Mouse (Mus musculus) ES-E14 (cell line): ENCODE measurements at regions not wholly inside any gene's neighbourhood (a gene's known extent, or its start where the extent isn't known, plus 50 kb on each side); places are given as distances from the start of the nearest gene placed in this dataset.

ENCODE experiments used
- DNase-seq: peaks from one replicate; pipeline ENCODE4 v3.0.0-alpha.2; 2013; ENCODE audit warnings: low read depth, low spot score
- H3K27ac ChIP-seq: 2 replicates; pipeline ENCODE4 v1.5.1; 2012; ENCODE audit warnings: low read depth, mild to moderate bottlenecking, low read length, moderate library complexity, mixed read lengths; ENCODE audit not compliant: poor library complexity, insufficient read depth, severe bottlenecking
- H3K36me3 ChIP-seq: 2 replicates; pipeline ENCODE4 v1.6.1; 2012; ENCODE audit warnings: mild to moderate bottlenecking, low read length, moderate library complexity, mixed read lengths; ENCODE audit not compliant: control insufficient read depth, poor library complexity, insufficient read depth, severe bottlenecking
- H3K4me1 ChIP-seq, 2 experiments: fragments of 150-350 bp in 1 of 2; sonication (generic) in 1 of 2; 2 replicates each; pipeline ENCODE4 v1.6.1; 2012; ENCODE audit warnings: low read length in 2 of 2, mild to moderate bottlenecking in 1 of 2, mixed read lengths in 1 of 2; ENCODE audit not compliant: control insufficient read depth in 2 of 2, insufficient read depth in 2 of 2, poor library complexity in 1 of 2
- H3K4me3 ChIP-seq, 2 experiments: fragments of 150-350 bp in 1 of 2; sonication (generic) in 1 of 2; 2 replicates each; pipeline ENCODE4 v1.5.1; 2012; ENCODE audit warnings: low read length in 2 of 2, low read depth in 1 of 2, mild to moderate bottlenecking in 1 of 2, mixed read lengths in 1 of 2; ENCODE audit not compliant: insufficient read depth in 1 of 2, poor library complexity in 1 of 2, severe bottlenecking in 1 of 2
- H3K9ac ChIP-seq: 2 replicates; pipeline ENCODE4 v1.6.1; 2012; ENCODE audit warnings: low read depth, mild to moderate bottlenecking, low read length, mixed read lengths; ENCODE audit not compliant: poor library complexity, insufficient read depth, severe bottlenecking
- H3K9me3 ChIP-seq: fragments of 150-350 bp; sonication (generic); 2 replicates; pipeline ENCODE4 v1.6.1; 2012; ENCODE audit warnings: low read depth, mild to moderate bottlenecking, low read length; ENCODE audit not compliant: control insufficient read depth, insufficient read depth
- CHD2 ChIP-seq: IDR thresholded peaks from 2 replicates; pipeline ENCODE4 v1.6.1; 2014; ENCODE audit warnings: mild to moderate bottlenecking, low read depth, low read length, inconsistent platforms
- HCFC1 ChIP-seq: IDR thresholded peaks from 2 replicates; pipeline ENCODE4 v1.6.1; 2012; ENCODE audit warnings: low read length, inconsistent platforms, borderline replicate concordance; ENCODE audit not compliant: insufficient read depth
- MAFK ChIP-seq: IDR thresholded peaks from 2 replicates; pipeline ENCODE4 v1.6.1; 2014; ENCODE audit warnings: mild to moderate bottlenecking, low read depth, low read length, inconsistent platforms; ENCODE audit not compliant: insufficient read depth
- ZC3H11A ChIP-seq: IDR thresholded peaks from 2 replicates; pipeline ENCODE4 v1.6.1; 2012; ENCODE audit warnings: low read depth, mild to moderate bottlenecking, inconsistent platforms, low read length, borderline replicate concordance
- ZNF384 ChIP-seq: IDR thresholded peaks from 2 replicates; pipeline ENCODE4 v1.6.1; 2012; ENCODE audit warnings: low read depth, low read length, inconsistent platforms
- in situ Hi-C, 2 experiments: fragments of 600-800 bp; cut with MboI; formaldehyde crosslinking; loops; one replicate each; pipeline ENCODE4 v1.15.1; 2025; ENCODE audit warnings: low sequenced_read_pairs in 2 of 2, inconsistent platforms in 1 of 2; ENCODE audit not compliant: unreplicated experiment in 2 of 2

- Histone ChIP-seq H3K4me1 (no peaks in the 10 kb centered on the region), H3K27ac (no peak overlapping the region), H3K36me3 (no peaks in the 10 kb centered on the region), H3K9me3 (no peaks in the 10 kb centered on the region), H3K9ac (no peak overlapping the region), H3K4me3 (no peak overlapping the region)
- DNase-seq, result no peak
- no peak for TF ChIP-seq ZC3H11A
- TF ChIP-seq MAFK, result no peak
- TF ChIP-seq ZNF384, result no peak
- TF ChIP-seq CHD2, result no peak
- TF ChIP-seq HCFC1, result no peak
- in situ Hi-C loops, result no loop called here
Measured at GRCm38 (mm10) chr3:137810123-137810522, 54.2 kb upstream of the H2afz start.
